Mouse (Mus musculus) ES-CJ7 (cell line): ENCODE measurements at regions not wholly inside any gene's neighbourhood (a gene's known extent, or its start where the extent isn't known, plus 50 kb on each side); places are given as distances from the start of the nearest gene placed in this dataset.
A peak's percentile ranks its signal among the peaks of the same experiment; 100 is the strongest.
"Not testable (repeated sequence)": the region's sequence is repeated elsewhere in the genome, so short reads cannot be mapped to it uniquely, and the experiment has no call there.

ENCODE experiments used
- DNase-seq: peaks from one replicate; pipeline ENCODE4 v3.0.0; 2011; ENCODE audit warnings: low read depth, low spot score

- DNase-seq = no peak
Observed at GRCm38 (mm10) chr6:16765354-16765753, 132.9 kb downstream of the Tfec start.

- no peak for DNase-seq
Observed at GRCm38 (mm10) chr6:16764707-16765106, 133.5 kb downstream of the Tfec start.

- not testable (repeated sequence) for DNase-seq
Observed at GRCm38 (mm10) chr6:16755044-16755443, 143.2 kb downstream of the Tfec start.

GRCm38 (mm10) chr6:16733184-16733583 lies 165.1 kb downstream of the Tfec start:
- DNase-seq = peak; percentile 31

- no peak for DNase-seq
Observed at GRCm38 (mm10) chr6:16732095-16732494, 166.1 kb downstream of the Tfec start.

- DNase-seq = no peak
Observed at GRCm38 (mm10) chr6:16727256-16727890, 170.9 kb downstream of the Tfec start.

GRCm38 (mm10) chr6:16725256-16725655 lies 173.0 kb downstream of the Tfec start:
- no peak for DNase-seq

- no peak for DNase-seq
Observed at GRCm38 (mm10) chr6:16704496-16704895, 193.7 kb downstream of the Tfec start.

GRCm38 (mm10) chr6:16703412-16703746 lies 194.9 kb downstream of the Tfec start:
- no peak for DNase-seq

- DNase-seq = no peak
Observed at GRCm38 (mm10) chr6:16702706-16703411, 195.4 kb downstream of the Tfec start.

- DNase-seq = no peak
Observed at GRCm38 (mm10) chr6:16697285-16697684, 201.0 kb downstream of the Tfec start.

- DNase-seq = peak; percentile 20
Observed at GRCm38 (mm10) chr6:16668004-16668403, 230.2 kb downstream of the Tfec start.

- DNase-seq = no peak
Observed at GRCm38 (mm10) chr6:16667241-16667640, 231.0 kb downstream of the Tfec start.

GRCm38 (mm10) chr6:16646269-16646668 lies 252.0 kb downstream of the Tfec start:
- no peak for DNase-seq

- no peak for DNase-seq
Observed at GRCm38 (mm10) chr6:16643519-16643918, 254.7 kb downstream of the Tfec start.

GRCm38 (mm10) chr6:16636736-16637304 lies 261.4 kb downstream of the Tfec start:
- DNase-seq = no peak

GRCm38 (mm10) chr6:16636108-16636507 lies 262.1 kb downstream of the Tfec start:
- DNase-seq = no peak

GRCm38 (mm10) chr6:16607393-16608023 lies 290.7 kb downstream of the Tfec start:
- DNase-seq = no peak

GRCm38 (mm10) chr6:16606687-16607392 lies 291.4 kb downstream of the Tfec start:
- DNase-seq = no peak

GRCm38 (mm10) chr6:16592411-16592810 lies 305.8 kb downstream of the Tfec start:
- no peak for DNase-seq

GRCm38 (mm10) chr6:16582302-16582701 lies 315.9 kb downstream of the Tfec start:
- no peak for DNase-seq

- no peak for DNase-seq
Observed at GRCm38 (mm10) chr6:16581801-16582200, 316.4 kb downstream of the Tfec start.
